Mouse (Mus musculus): ENCODE data around the gene Olfr552.

DNA sequence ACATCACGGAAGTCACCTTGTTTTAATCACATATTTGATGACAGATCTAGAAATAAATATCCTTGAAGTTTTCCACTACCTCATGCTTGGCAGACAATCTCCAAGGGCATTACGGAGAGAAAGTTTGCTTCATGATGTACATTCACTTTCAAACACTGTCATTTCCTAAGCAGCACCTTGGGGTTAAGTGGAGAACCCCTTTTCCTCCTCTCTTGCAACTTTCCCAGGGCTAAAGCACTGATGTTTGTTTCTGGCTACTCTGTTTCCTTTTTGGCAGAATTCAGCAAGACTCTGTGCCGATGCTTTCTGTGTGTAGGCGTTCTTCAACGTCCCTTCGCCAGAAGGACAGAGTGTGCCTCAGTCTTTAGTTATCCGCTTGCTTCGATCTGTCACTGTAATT lies 26.4 kb upstream of the Olfr552 start, which contains the start of gene Olfr550:
- no peak for TF ChIP-seq CTCF (IDR thresholded peaks at IDR 0.05; ENCODE audit: low read depth)
- no peak for TF ChIP-seq EP300 (IDR thresholded peaks at IDR 0.05; ENCODE audit: low read depth)
